Mouse (Mus musculus) lung, postnatal 0 days (tissue): ENCODE data around the gene Osgin1. TPM values are rescaled to one million over a fixed set of nuclear protein-coding genes. Genes with fewer than 3 reads are reported as not detected.

ENCODE experiments used
- ATAC-seq: fragments of 200-750 bp; cut with Nextera tagmentation; 2 replicates; pipeline ENCODE4 v1.8.0; 2017; ENCODE audit warnings: moderate library complexity
- DNase-seq: peaks from one replicate; pipeline ENCODE4 v3.0.0-alpha.2; 2016; ENCODE audit warnings: low spot score
- H3K27ac ChIP-seq: fragments of 300-500 bp; sonication (generic); 2 replicates; pipeline ENCODE4 v1.5.1; 2014; ENCODE audit warnings: antibody characterized with exemption, mild to moderate bottlenecking, low read length, mixed read lengths
- H3K27me3 ChIP-seq: fragments of 300-500 bp; sonication (generic); replicated peaks from 2 replicates; pipeline ENCODE4 v1.6.1; 2014; ENCODE audit warnings: low read length, mixed read lengths; ENCODE audit not compliant: insufficient read depth
- H3K36me3 ChIP-seq: fragments of 300-500 bp; sonication (generic); 2 replicates; pipeline ENCODE4 v1.6.1; 2014; ENCODE audit warnings: low read length, mixed read lengths; ENCODE audit not compliant: insufficient read depth
- H3K4me1 ChIP-seq: fragments of 300-500 bp; sonication (generic); 2 replicates; pipeline ENCODE4 v1.6.1; 2014; ENCODE audit warnings: antibody characterized with exemption, low read depth, low read length, mixed read lengths; ENCODE audit not compliant: insufficient read depth
- H3K4me2 ChIP-seq: fragments of 300-500 bp; sonication (generic); replicated peaks from 2 replicates; pipeline ENCODE4 v1.6.1; 2014; ENCODE audit warnings: low read depth, mild to moderate bottlenecking, low read length, moderate library complexity, mixed read lengths
- H3K4me3 ChIP-seq: fragments of 300-500 bp; sonication (generic); 2 replicates; pipeline ENCODE4 v1.5.1; 2014; ENCODE audit warnings: low read depth, low read length
- H3K9ac ChIP-seq: fragments of 300-500 bp; sonication (generic); replicated peaks from 2 replicates; pipeline ENCODE4 v1.6.1; 2014; ENCODE audit warnings: low read depth, mild to moderate bottlenecking
- H3K9me3 ChIP-seq: fragments of 300-500 bp; sonication (generic); 2 replicates; pipeline ENCODE4 v1.6.1; 2016; ENCODE audit warnings: low read length, mixed read lengths
- CTCF ChIP-seq: IDR thresholded peaks from 2 replicates; pipeline ENCODE4 v1.5.1; 2016; ENCODE audit warnings: antibody characterized with exemption, mild to moderate bottlenecking
- EP300 ChIP-seq: IDR thresholded peaks from 2 replicates; pipeline ENCODE4 v1.6.1; 2016; ENCODE audit warnings: antibody characterized with exemption, mild to moderate bottlenecking, control low read depth
- WGBS: fragments of 180-500 bp; shearing (Covaris S2); extraction: QIAGEN DNeasy Blood & Tissue Kit; methylation state at CpG from one replicate; pipeline ENCODE4 v1.1.7; 2014; 5-methylcytosine and 5-hydroxymethylcytosine counted together
- polyA plus RNA-seq: library from polyadenylated mRNA; unstranded; fragments of >200 nt; fragmentation: Nextera tagmentation; extraction: Ambion mirVana; gene quantifications from 2 replicates; pipeline ENCODE4 v1.2.1, GENCODE M21; 2015

The Osgin1 gene
- polyA plus RNA-seq, 1 experiment from 2014 or later: 9.7 TPM

GRCm38 (mm10) chr8:119452919-119453318 is 19.0 kb downstream of the Osgin1 start:
- WGBS: 87% methylated on average over 5 of the region's 5 CpGs
- Histone ChIP-seq H3K9me3 (no peaks in the 10 kb centered on the region), H3K36me3 (no peaks in the 10 kb centered on the region), H3K4me3 (no peak overlapping the region), H3K4me2 (no peak overlapping the region), H3K27me3 (peaks cover 10% of the 10 kb centered on the region; the same call in 1 of the 2 replicates), H3K9ac (no peak overlapping the region), H3K4me1 (no peaks in the 10 kb centered on the region), H3K27ac (no peak overlapping the region)
- ATAC-seq (no peak), DNase-seq (no peak)
- TF ChIP-seq EP300: no peak
- TF ChIP-seq CTCF: no peak

- H3K4me2 ChIP-seq: no peak overlapping the region
- DNase-seq: no peak
- H3K4me3 ChIP-seq: no peak overlapping the region
- 78% methylated on average over 5 of the region's 5 CpGs for WGBS
- no peaks in the 10 kb centered on the region for H3K9me3 ChIP-seq
- no peak for TF ChIP-seq EP300
- no peak for TF ChIP-seq CTCF
- no peaks in the 10 kb centered on the region for H3K36me3 ChIP-seq
- H3K4me1 ChIP-seq: no peaks in the 10 kb centered on the region
- H3K27ac ChIP-seq: no peak overlapping the region
- H3K9ac ChIP-seq: no peak overlapping the region
- H3K27me3 ChIP-seq: no peaks in the 10 kb centered on the region
- ATAC-seq: no peak
Measured at GRCm38 (mm10) chr8:119456045-119456444, 22.1 kb downstream of the Osgin1 start.

- H3K36me3 ChIP-seq: no peaks in the 10 kb centered on the region
- no peak overlapping the region for H3K9ac ChIP-seq
- H3K4me2 ChIP-seq: no peak overlapping the region
- no peaks in the 10 kb centered on the region for H3K9me3 ChIP-seq
- DNase-seq (no peak), ATAC-seq (no peak)
- H3K27ac ChIP-seq: no peak overlapping the region
- no peaks in the 10 kb centered on the region for H3K4me1 ChIP-seq
- WGBS: 32% methylated on average over 16 of the region's 16 CpGs
- H3K4me3 ChIP-seq: no peak overlapping the region
- no peaks in the 10 kb centered on the region for H3K27me3 ChIP-seq
- TF ChIP-seq EP300: no peak
- no peak for TF ChIP-seq CTCF
Measured at GRCm38 (mm10) chr8:119459724-119460123, 25.8 kb downstream of the Osgin1 start.

- Histone ChIP-seq H3K27ac (no peak overlapping the region), H3K4me2 (no peak overlapping the region), H3K36me3 (no peaks in the 10 kb centered on the region), H3K9me3 (no peaks in the 10 kb centered on the region), H3K4me1 (no peaks in the 10 kb centered on the region), H3K4me3 (no peak overlapping the region), H3K9ac (no peak overlapping the region), H3K27me3 (0 out of 2 replicates have a peak, but pooled peaks cover 5% of the 10 kb centered on the region)
- TF ChIP-seq EP300: no peak
- TF ChIP-seq CTCF: no peak
- no peak for DNase-seq
- no peak for ATAC-seq
- WGBS: 48% methylated on average over 9 of the region's 9 CpGs
Measured at GRCm38 (mm10) chr8:119461356-119461755, 27.4 kb downstream of the Osgin1 start.

- WGBS: 52% methylated on average over 7 of the region's 7 CpGs
- no peak for DNase-seq
- ATAC-seq: peak; percentile 32
Measured at GRCm38 (mm10) chr8:119463709-119464108, 29.8 kb downstream of the Osgin1 start.

GRCm38 (mm10) chr8:119466105-119466504 is 32.2 kb downstream of the Osgin1 start:
- H3K36me3 ChIP-seq: no peaks in the 10 kb centered on the region
- no peak overlapping the region for H3K9ac ChIP-seq
- H3K4me3 ChIP-seq: no peak overlapping the region
- no peak overlapping the region for H3K27ac ChIP-seq
- 0 out of 2 replicates have a peak, but pooled peaks cover 5% of the 10 kb centered on the region for H3K27me3 ChIP-seq
- no peaks in the 10 kb centered on the region for H3K9me3 ChIP-seq
- ATAC-seq (peak; percentile 62), DNase-seq (peak; percentile 30)
- no peak for TF ChIP-seq CTCF
- H3K4me2 ChIP-seq: no peak overlapping the region
- 4% methylated on average over 18 of the region's 18 CpGs for WGBS
- H3K4me1 ChIP-seq: no peaks in the 10 kb centered on the region

More at GRCm38 (mm10) chr8:119463709-119464108, 29.8 kb downstream of the Osgin1 start:
- no peaks in the 10 kb centered on the region for H3K36me3 ChIP-seq
- 0 out of 2 replicates have a peak, but pooled peaks cover 5% of the 10 kb centered on the region for H3K27me3 ChIP-seq
- H3K9me3 ChIP-seq: no peaks in the 10 kb centered on the region
- no peak overlapping the region for H3K4me3 ChIP-seq
- H3K4me1 ChIP-seq: no peaks in the 10 kb centered on the region
- no peak overlapping the region for H3K4me2 ChIP-seq
- no peak for TF ChIP-seq CTCF
- no peak for TF ChIP-seq EP300
- H3K27ac ChIP-seq: no peak overlapping the region
- no peak overlapping the region for H3K9ac ChIP-seq

GRCm38 (mm10) chr8:119466794-119467193 is 32.9 kb downstream of the Osgin1 start:
- Histone ChIP-seq H3K9me3 (no peaks in the 10 kb centered on the region), H3K36me3 (no peaks in the 10 kb centered on the region), H3K4me3 (no peak overlapping the region), H3K27ac (no peak overlapping the region), H3K27me3 (0 out of 2 replicates have a peak, but pooled peaks cover 5% of the 10 kb centered on the region), H3K4me1 (no peaks in the 10 kb centered on the region), H3K4me2 (no peak overlapping the region), H3K9ac (no peak overlapping the region)
- ATAC-seq: no peak
- no peak for DNase-seq
- TF ChIP-seq EP300: no peak
- no peak for TF ChIP-seq CTCF
- WGBS: 66% methylated on average over 10 of the region's 10 CpGs
